In the genomic region with DNA sequence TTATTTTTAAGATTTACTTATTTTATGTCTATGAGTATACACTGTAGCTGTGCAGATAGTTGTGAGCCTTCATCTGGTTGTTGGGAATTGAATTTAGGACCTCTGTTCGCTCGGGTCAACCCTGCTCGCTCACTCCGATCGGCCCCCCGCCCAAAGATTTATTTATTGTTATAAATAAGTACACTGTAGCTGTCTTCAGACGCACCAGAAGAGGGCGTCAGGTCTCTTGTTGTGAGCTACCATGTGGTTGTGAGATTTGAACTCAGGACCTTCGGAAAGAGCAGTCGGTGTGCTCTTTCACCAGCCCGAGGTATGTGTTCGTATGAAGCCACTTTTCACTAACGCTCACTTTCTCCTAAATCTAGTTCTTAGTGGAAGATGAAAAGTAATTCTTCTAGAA, we compare ENCODE assay signal across 8 mouse cellular contexts. TPM values are rescaled to one million over a fixed set of nuclear protein-coding genes. Genes with fewer than 3 reads are reported as not detected.
DNase-seq lines count a peak whose midpoint lies in the region; ATAC-seq and TF ChIP-seq lines count a peak whose summit lies in the region.

No protein-coding gene starts in this region.

- peaks cover 4% of the 10 kb centered on the region for H3K4me1 ChIP-seq in bone marrow macrophage, adult 2 months (ENCODE audit: control insufficient read depth, insufficient read depth, low read length)
- H3K4me1 ChIP-seq in heart, embryonic 16.5 days (ENCODE audit: control insufficient read depth, insufficient read depth, low read length): peaks cover 11% of the 10 kb centered on the region
- peaks cover 17% of the 10 kb centered on the region for H3K4me1 ChIP-seq in limb, embryonic 14.5 days (ENCODE audit: control insufficient read depth, insufficient read depth, low read length)
- H3K4me1 ChIP-seq in neural tube, embryonic 15.5 days: peaks cover 25% of the 10 kb centered on the region

- no peaks in the 10 kb centered on the region for H3K9me3 ChIP-seq in heart, embryonic 16.5 days (replicated peaks; ENCODE audit: control insufficient read depth, low read length)
- H3K9me3 ChIP-seq in limb, embryonic 14.5 days (ENCODE audit: control insufficient read depth, low read length): no peaks in the 10 kb centered on the region
- no peaks in the 10 kb centered on the region for H3K9me3 ChIP-seq in neural tube, embryonic 15.5 days (replicated peaks)

- peaks cover 20% of the 10 kb centered on the region for H3K36me3 ChIP-seq in heart, embryonic 16.5 days (ENCODE audit: control insufficient read depth, insufficient read depth)
- H3K36me3 ChIP-seq in limb, embryonic 14.5 days (ENCODE audit: control insufficient read depth, insufficient read depth, low read length): peaks cover 22% of the 10 kb centered on the region
- H3K36me3 ChIP-seq in neural tube, embryonic 15.5 days: peaks cover 23% of the 10 kb centered on the region

- peak overlapping the region; percentile 98 for H3K9ac ChIP-seq in heart, embryonic 16.5 days (ENCODE audit: low read length)
- peak overlapping the region; percentile 96 for H3K9ac ChIP-seq in limb, embryonic 14.5 days (ENCODE audit: low read depth, low read length, severe bottlenecking)
- H3K9ac ChIP-seq in neural tube, embryonic 15.5 days (replicated peaks): peak overlapping the region; percentile 97

- peak overlapping the region; percentile 88 for H3K4me2 ChIP-seq in heart, embryonic 16.5 days (ENCODE audit: low read depth, low read length)
- peak overlapping the region; percentile 66 for H3K4me2 ChIP-seq in limb, embryonic 14.5 days (replicated peaks; ENCODE audit: low read depth, low read length, severe bottlenecking)
- H3K4me2 ChIP-seq in neural tube, embryonic 15.5 days: peak overlapping the region; percentile 77

- TF ChIP-seq CTCF in bone marrow macrophage, adult 2 months (IDR thresholded peaks at IDR 0.05; ENCODE audit: low read depth, low read length): 0 out of 2 replicates have a peak, but pooled peaks have one; percentile 28

- 42% methylated on average over 13 of the region's 13 CpGs for WGBS in heart, embryonic 16.5 days
- 42% methylated on average over 13 of the region's 13 CpGs for WGBS in limb, embryonic 14.5 days
- WGBS in neural tube, embryonic 15.5 days: 40% methylated on average over 13 of the region's 13 CpGs

- H3K27ac ChIP-seq in bone marrow macrophage, adult 2 months (ENCODE audit: insufficient read depth, low read depth, low read length): peak overlapping the region; percentile 84; the same call in 1 of the 2 replicates
- H3K27ac ChIP-seq in heart, embryonic 16.5 days (ENCODE audit: low read length): no peak overlapping the region
- no peak overlapping the region for H3K27ac ChIP-seq in limb, embryonic 14.5 days (replicated peaks; ENCODE audit: low read depth, low read length)
- H3K27ac ChIP-seq in neural tube, embryonic 15.5 days (replicated peaks): no peak overlapping the region

- no peak for TF ChIP-seq POLR2A in bone marrow macrophage, adult 2 months (IDR thresholded peaks at IDR 0.05; ENCODE audit: borderline replicate concordance, low read depth, low read length)
- no peak for TF ChIP-seq POLR2A in limb, embryonic 14.5 days (IDR thresholded peaks at IDR 0.05; ENCODE audit: borderline replicate concordance, extremely low read depth, insufficient read depth, insufficient read length)

- H3K27me3 ChIP-seq in heart, embryonic 16.5 days (ENCODE audit: control insufficient read depth, insufficient read depth, low read length): no peaks in the 10 kb centered on the region
- no peaks in the 10 kb centered on the region for H3K27me3 ChIP-seq in limb, embryonic 14.5 days (ENCODE audit: control insufficient read depth, insufficient read depth, low read length)
- no peaks in the 10 kb centered on the region for H3K27me3 ChIP-seq in neural tube, embryonic 15.5 days (replicated peaks)

- H3K4me3 ChIP-seq in bone marrow macrophage, adult 2 months (ENCODE audit: insufficient read depth, low read length): peak overlapping the region; percentile 71
- H3K4me3 ChIP-seq in heart, embryonic 16.5 days (ENCODE audit: low read length): peak overlapping the region; percentile 98
- peak overlapping the region; percentile 99 for H3K4me3 ChIP-seq in limb, embryonic 14.5 days (replicated peaks; ENCODE audit: low read length)
- peak overlapping the region; percentile 74 for H3K4me3 ChIP-seq in neural tube, embryonic 15.5 days (replicated peaks)

- DNase-seq in right cerebral cortex, postnatal 4 days: peak; percentile 6
- DNase-seq in right cerebral cortex, postnatal 25 days: no peak
- no peak for DNase-seq in limb, embryonic 14.5 days (ENCODE audit: low spot score)
- DNase-seq in urinary bladder, postnatal 36 days (ENCODE audit: low spot score in 2 of 2): no peak

- ATAC-seq in heart, embryonic 16.5 days (replicated peaks; ENCODE audit: extremely low read depth, insufficient read depth, low FRiP score): no peak
- ATAC-seq in limb, embryonic 14.5 days (ENCODE audit: low FRiP score, low read depth): no peak
- ATAC-seq in neural tube, embryonic 15.5 days (ENCODE audit: low FRiP score): no peak
- ATAC-seq in erythroid progenitor cell, adult 5-6 weeks (replicated peaks; ENCODE audit: low FRiP score, poor library complexity, severe bottlenecking): no peak

RNA-seq across cellular contexts. Expression of a gene that starts 0.8 kb away (rescaled TPM):
- 29.5 and 36.6 TPM in 2 replicates for polyA plus RNA-seq in bone marrow macrophage, adult 2 months (2012; ENCODE audit: insufficient read depth, insufficient read length, missing spikeins)
- 14.4 and 17.6 TPM in 2 replicates for polyA plus RNA-seq in heart, embryonic 16.5 days (2015; fragmentation: Nextera tagmentation; extraction: Ambion mirVana)
- polyA plus RNA-seq in limb, embryonic 14.5 days (2012; rRNA removed): 17.6 and 20.5 TPM in 2 replicates
- polyA plus RNA-seq in limb, embryonic 14.5 days (2014; fragmentation: Nextera tagmentation; extraction: Ambion mirVana): 31.8 and 35.3 TPM in 2 replicates
- 19.3 and 23.7 TPM in 2 replicates for polyA plus RNA-seq in neural tube, embryonic 15.5 days (2015; fragmentation: Nextera tagmentation; extraction: Ambion mirVana)
- total RNA-seq in erythroid progenitor cell, adult 5-6 weeks (2015; ENCODE audit: low replicate concordance): 26.3 and 31.4 TPM in 2 replicates
- total RNA-seq in erythroid progenitor cell, adult 5-6 weeks (2017; ENCODE audit: low replicate concordance): 35.5 and 45.2 TPM in 2 replicates

RNA-seq across cellular contexts. Expression of a gene that starts 38.1 kb away (rescaled TPM):
- polyA plus RNA-seq in bone marrow macrophage, adult 2 months (2012; ENCODE audit: insufficient read depth, insufficient read length, missing spikeins): 15.2 and 16.4 TPM in 2 replicates
- 51.5 and 51.7 TPM in 2 replicates for polyA plus RNA-seq in heart, embryonic 16.5 days (2015; fragmentation: Nextera tagmentation; extraction: Ambion mirVana)
- polyA plus RNA-seq in limb, embryonic 14.5 days (2012; rRNA removed): 41.0 and 44.4 TPM in 2 replicates
- polyA plus RNA-seq in limb, embryonic 14.5 days (2014; fragmentation: Nextera tagmentation; extraction: Ambion mirVana): 70.2 and 74.7 TPM in 2 replicates
- 95.5 and 99.0 TPM in 2 replicates for polyA plus RNA-seq in neural tube, embryonic 15.5 days (2015; fragmentation: Nextera tagmentation; extraction: Ambion mirVana)
- total RNA-seq in erythroid progenitor cell, adult 5-6 weeks (2015; ENCODE audit: low replicate concordance): 11.9 and 14.3 TPM in 2 replicates
- 11.2 and 13.3 TPM in 2 replicates for total RNA-seq in erythroid progenitor cell, adult 5-6 weeks (2017; ENCODE audit: low replicate concordance)

RNA-seq across cellular contexts. Expression of a gene that starts 54.3 kb away (rescaled TPM):
- 3.3 and 3.4 TPM in 2 replicates for polyA plus RNA-seq in bone marrow macrophage, adult 2 months (2012; ENCODE audit: insufficient read depth, insufficient read length, missing spikeins)
- 26.3 and 26.7 TPM in 2 replicates for polyA plus RNA-seq in heart, embryonic 16.5 days (2015; fragmentation: Nextera tagmentation; extraction: Ambion mirVana)
- 3.2 and 3.8 TPM in 2 replicates for polyA plus RNA-seq in limb, embryonic 14.5 days (2012; rRNA removed)
- 4.7 and 6.4 TPM in 2 replicates for polyA plus RNA-seq in limb, embryonic 14.5 days (2014; fragmentation: Nextera tagmentation; extraction: Ambion mirVana)
- polyA plus RNA-seq in neural tube, embryonic 15.5 days (2015; fragmentation: Nextera tagmentation; extraction: Ambion mirVana): 11.7 and 14.6 TPM in 2 replicates
- 9.2 and 15.5 TPM in 2 replicates for total RNA-seq in erythroid progenitor cell, adult 5-6 weeks (2015; ENCODE audit: low replicate concordance)
- total RNA-seq in erythroid progenitor cell, adult 5-6 weeks (2017; ENCODE audit: low replicate concordance): 3.3 and 5.6 TPM in 2 replicates

RNA-seq across cellular contexts. Expression of a gene that starts 54.5 kb away (rescaled TPM):
- 9.2 and 12.1 TPM in 2 replicates for polyA plus RNA-seq in bone marrow macrophage, adult 2 months (2012; ENCODE audit: insufficient read depth, insufficient read length, missing spikeins)
- polyA plus RNA-seq in heart, embryonic 16.5 days (2015; fragmentation: Nextera tagmentation; extraction: Ambion mirVana): 17.1 and 17.9 TPM in 2 replicates
- polyA plus RNA-seq in limb, embryonic 14.5 days (2012; rRNA removed): 34.1 and 36.6 TPM in 2 replicates
- 24.3 and 27.3 TPM in 2 replicates for polyA plus RNA-seq in limb, embryonic 14.5 days (2014; fragmentation: Nextera tagmentation; extraction: Ambion mirVana)
- polyA plus RNA-seq in neural tube, embryonic 15.5 days (2015; fragmentation: Nextera tagmentation; extraction: Ambion mirVana): 6.1 and 10.9 TPM in 2 replicates
- 78.6 and 89.3 TPM in 2 replicates for total RNA-seq in erythroid progenitor cell, adult 5-6 weeks (2015; ENCODE audit: low replicate concordance)
- 59.6 and 66.5 TPM in 2 replicates for total RNA-seq in erythroid progenitor cell, adult 5-6 weeks (2017; ENCODE audit: low replicate concordance)

RNA-seq across cellular contexts. Expression of a gene that starts 55.1 kb away (rescaled TPM):
- 23.6 and 24.7 TPM in 2 replicates for polyA plus RNA-seq in bone marrow macrophage, adult 2 months (2012; ENCODE audit: insufficient read depth, insufficient read length, missing spikeins)
- polyA plus RNA-seq in heart, embryonic 16.5 days (2015; fragmentation: Nextera tagmentation; extraction: Ambion mirVana): 14.9 and 18.2 TPM in 2 replicates
- polyA plus RNA-seq in limb, embryonic 14.5 days (2012; rRNA removed): 16.8 and 20.4 TPM in 2 replicates
- 29.7 and 30.8 TPM in 2 replicates for polyA plus RNA-seq in limb, embryonic 14.5 days (2014; fragmentation: Nextera tagmentation; extraction: Ambion mirVana)
- 20.1 and 23.6 TPM in 2 replicates for polyA plus RNA-seq in neural tube, embryonic 15.5 days (2015; fragmentation: Nextera tagmentation; extraction: Ambion mirVana)
- 3.4 and 6.8 TPM in 2 replicates for total RNA-seq in erythroid progenitor cell, adult 5-6 weeks (2015; ENCODE audit: low replicate concordance)
- total RNA-seq in erythroid progenitor cell, adult 5-6 weeks (2017; ENCODE audit: low replicate concordance): 13.3 and 16.2 TPM in 2 replicates
